Mouse (Mus musculus): ENCODE results near the gene Fermt2. TPM values are rescaled to one million over a fixed set of nuclear protein-coding genes. Genes with fewer than 3 reads are reported as not detected.

The Fermt2 gene
- polyA plus RNA-seq, 1 experiment from 2014 or later: 68.5 TPM

DNA sequence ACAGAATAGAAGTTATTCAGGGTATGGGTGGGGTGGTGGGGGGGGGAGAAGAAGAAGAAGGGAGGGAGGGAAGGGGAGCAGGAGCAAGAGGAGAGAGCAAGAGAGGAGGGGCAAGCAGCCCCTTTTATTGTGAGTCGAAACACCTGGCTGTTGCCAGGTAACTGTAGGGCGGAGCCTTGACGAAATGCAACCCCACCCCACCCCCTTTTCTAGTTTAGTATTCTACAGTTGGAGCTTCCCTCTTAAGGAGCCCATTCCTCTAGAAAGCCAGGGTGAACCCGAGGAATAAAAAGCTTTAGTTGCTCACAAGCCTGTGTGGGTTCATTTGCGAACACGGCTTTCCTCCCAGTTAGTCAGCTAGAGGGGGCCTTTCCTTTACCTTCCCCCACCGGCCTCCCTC lies 85.0 kb downstream of the Fermt2 start:
- H3K4me2 ChIP-seq (ENCODE audit: low read depth, low read length, severe bottlenecking): no peak overlapping the region
- H3K9me3 ChIP-seq (ENCODE audit: control insufficient read depth, low read length): no peaks in the 10 kb centered on the region
- no peaks in the 10 kb centered on the region for H3K4me1 ChIP-seq (replicated peaks; ENCODE audit: control insufficient read depth, insufficient read depth, low read length)
- no peaks in the 10 kb centered on the region for H3K36me3 ChIP-seq (ENCODE audit: control insufficient read depth, insufficient read depth, low read length)
- DNase-seq (ENCODE audit: low spot score) (no peak), ATAC-seq (replicated peaks; ENCODE audit: low FRiP score) (no peak)
- H3K4me3 ChIP-seq (ENCODE audit: low read depth, low read length): no peak overlapping the region
- no peaks in the 10 kb centered on the region for H3K27me3 ChIP-seq (ENCODE audit: control insufficient read depth, insufficient read depth, low read length)
- no peak overlapping the region for H3K9ac ChIP-seq (ENCODE audit: low read length)
- H3K27ac ChIP-seq (ENCODE audit: low read depth, low read length): no peak overlapping the region
- 56% methylated on average over 7 of the region's 7 CpGs for WGBS

DNA sequence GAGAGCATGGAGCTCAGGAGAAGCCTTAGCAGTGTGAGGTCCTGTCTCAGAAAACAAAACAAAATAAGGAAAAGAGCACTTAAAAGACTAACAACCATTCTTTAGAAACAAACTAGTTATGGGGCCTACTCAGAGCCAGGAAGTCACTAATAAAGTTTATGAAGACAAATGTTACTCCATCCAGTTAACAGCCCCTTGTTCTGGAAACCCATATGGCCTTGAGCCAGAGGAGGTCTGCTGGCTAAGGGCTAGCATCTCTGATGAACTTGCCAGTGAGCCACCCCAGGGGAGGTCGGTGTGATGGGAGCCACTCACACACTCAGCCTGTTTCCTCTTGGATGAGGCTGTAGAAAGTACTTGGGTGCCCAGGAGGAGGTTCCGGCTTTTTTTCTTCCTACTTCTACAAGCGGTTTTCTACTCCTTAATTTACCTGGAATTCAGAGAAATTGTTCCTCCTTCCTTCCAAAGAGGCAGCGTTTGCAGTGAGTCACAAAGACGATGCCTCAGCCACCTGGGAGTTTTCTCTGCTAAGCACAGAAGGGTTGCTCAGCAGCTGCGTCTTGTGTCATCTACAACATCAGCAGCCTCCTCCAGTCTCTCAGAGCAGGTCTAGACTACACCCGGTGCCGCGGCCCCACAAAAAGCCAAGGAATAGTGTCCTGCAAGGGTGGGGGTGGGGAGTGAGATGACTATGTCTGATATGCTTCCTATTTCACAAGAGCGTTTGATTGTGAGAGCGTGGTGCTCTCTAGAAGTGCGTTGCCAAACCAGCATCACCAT lies 86.9 kb downstream of the Fermt2 start:
- H3K4me1 ChIP-seq (replicated peaks; ENCODE audit: control insufficient read depth, insufficient read depth, low read length): no peaks in the 10 kb centered on the region
- 71% methylated on average over 12 of the region's 12 CpGs for WGBS

DNA sequence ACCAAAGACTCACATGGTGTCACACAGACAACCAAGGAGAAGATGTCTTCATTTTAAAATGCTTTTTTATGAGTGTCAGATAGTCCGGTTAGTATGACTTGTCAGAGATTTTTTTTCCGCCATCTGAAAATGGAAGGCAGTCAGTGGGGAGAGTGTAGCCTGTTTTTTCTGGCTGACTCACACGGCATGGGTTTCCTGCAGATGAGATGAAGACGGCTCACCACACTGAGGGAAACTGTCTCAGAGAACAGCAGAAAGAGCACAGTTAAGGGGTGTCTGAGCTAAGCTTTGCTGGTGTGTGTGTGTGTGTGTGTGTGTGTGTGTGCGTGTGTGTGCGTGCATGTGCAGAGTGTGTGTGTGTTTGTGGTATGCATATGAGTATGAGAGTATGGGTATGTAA lies 88.6 kb downstream of the Fermt2 start:
- Histone ChIP-seq H3K9ac (ENCODE audit: low read length) (no peak overlapping the region), H3K36me3 (ENCODE audit: control insufficient read depth, insufficient read depth, low read length) (no peaks in the 10 kb centered on the region), H3K27me3 (ENCODE audit: control insufficient read depth, insufficient read depth, low read length) (no peaks in the 10 kb centered on the region), H3K4me1 (replicated peaks; ENCODE audit: control insufficient read depth, insufficient read depth, low read length) (no peaks in the 10 kb centered on the region), H3K9me3 (ENCODE audit: control insufficient read depth, low read length) (no peaks in the 10 kb centered on the region), H3K4me2 (ENCODE audit: low read depth, low read length, severe bottlenecking) (no peak overlapping the region), H3K4me3 (ENCODE audit: low read depth, low read length) (no peak overlapping the region), H3K27ac (ENCODE audit: low read depth, low read length) (no peak overlapping the region)
- DNase-seq (ENCODE audit: low spot score) (no peak), ATAC-seq (replicated peaks; ENCODE audit: low FRiP score) (no peak)
- WGBS: 81% methylated on average over 6 of the region's 6 CpGs

More for the DNA sequence above, 86.9 kb downstream of the Fermt2 start:
- no peak overlapping the region for H3K4me3 ChIP-seq (ENCODE audit: low read depth, low read length)
- H3K27ac ChIP-seq (ENCODE audit: low read depth, low read length): no peak overlapping the region
- no peaks in the 10 kb centered on the region for H3K27me3 ChIP-seq (ENCODE audit: control insufficient read depth, insufficient read depth, low read length)
- H3K36me3 ChIP-seq (ENCODE audit: control insufficient read depth, insufficient read depth, low read length): no peaks in the 10 kb centered on the region
- ATAC-seq (replicated peaks; ENCODE audit: low FRiP score): no peak
- H3K9ac ChIP-seq (ENCODE audit: low read length): no peak overlapping the region
- H3K9me3 ChIP-seq (ENCODE audit: control insufficient read depth, low read length): no peaks in the 10 kb centered on the region
- DNase-seq (ENCODE audit: low spot score): no peak
- H3K4me2 ChIP-seq (ENCODE audit: low read depth, low read length, severe bottlenecking): no peak overlapping the region

DNA sequence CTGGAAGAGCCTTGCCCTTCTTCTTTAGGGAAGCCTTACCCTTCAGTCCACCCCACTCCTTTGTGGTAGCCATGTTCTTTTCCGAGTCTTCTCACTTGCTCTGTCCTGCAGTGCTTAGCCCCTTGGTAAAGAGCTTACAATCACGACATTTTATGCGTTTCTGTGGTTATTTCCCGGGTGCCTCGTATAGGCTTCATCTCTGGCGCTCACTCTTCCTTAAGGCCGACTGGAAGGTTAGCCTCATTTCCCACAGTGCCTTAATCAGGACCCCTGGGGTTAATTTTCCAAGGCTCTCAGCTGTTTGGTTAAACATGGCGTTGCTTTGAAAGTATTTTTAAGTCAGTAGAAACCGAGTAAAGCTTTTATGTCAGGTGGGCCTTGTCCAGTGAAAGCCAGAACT lies 90.5 kb downstream of the Fermt2 start:
- no peaks in the 10 kb centered on the region for H3K9me3 ChIP-seq (ENCODE audit: control insufficient read depth, low read length)
- DNase-seq (ENCODE audit: low spot score) (no peak), ATAC-seq (replicated peaks; ENCODE audit: low FRiP score) (no peak)
- H3K4me1 ChIP-seq (replicated peaks; ENCODE audit: control insufficient read depth, insufficient read depth, low read length): no peaks in the 10 kb centered on the region
- H3K4me3 ChIP-seq (ENCODE audit: low read depth, low read length): no peak overlapping the region
- no peaks in the 10 kb centered on the region for H3K36me3 ChIP-seq (ENCODE audit: control insufficient read depth, insufficient read depth, low read length)
- 81% methylated on average over 9 of the region's 9 CpGs for WGBS
- H3K27me3 ChIP-seq (ENCODE audit: control insufficient read depth, insufficient read depth, low read length): no peaks in the 10 kb centered on the region
- no peak overlapping the region for H3K9ac ChIP-seq (ENCODE audit: low read length)
- H3K4me2 ChIP-seq (ENCODE audit: low read depth, low read length, severe bottlenecking): no peak overlapping the region
- H3K27ac ChIP-seq (ENCODE audit: low read depth, low read length): no peak overlapping the region

DNA sequence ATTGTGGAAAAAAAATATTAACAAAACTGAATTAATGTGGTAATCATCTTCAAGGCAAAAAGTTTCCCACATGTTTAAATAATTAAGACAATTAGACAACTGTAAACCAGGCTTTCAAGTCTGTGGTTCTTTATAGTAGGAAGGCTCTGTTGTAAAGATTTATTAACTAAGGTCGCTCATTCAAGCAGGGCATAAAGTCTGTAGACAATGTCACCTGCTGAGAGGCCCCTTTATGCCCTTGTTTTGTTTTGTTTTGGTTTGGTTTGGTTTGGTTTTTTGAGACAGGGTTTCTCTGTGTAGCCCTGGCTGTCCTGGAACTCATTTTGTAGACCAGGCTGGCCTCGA lies 91.0 kb downstream of the Fermt2 start:
- Histone ChIP-seq H3K4me2 (ENCODE audit: low read depth, low read length, severe bottlenecking) (no peak overlapping the region), H3K9ac (ENCODE audit: low read length) (no peak overlapping the region), H3K27me3 (ENCODE audit: control insufficient read depth, insufficient read depth, low read length) (no peaks in the 10 kb centered on the region), H3K36me3 (ENCODE audit: control insufficient read depth, insufficient read depth, low read length) (no peaks in the 10 kb centered on the region), H3K27ac (ENCODE audit: low read depth, low read length) (no peak overlapping the region), H3K4me1 (replicated peaks; ENCODE audit: control insufficient read depth, insufficient read depth, low read length) (no peaks in the 10 kb centered on the region), H3K4me3 (ENCODE audit: low read depth, low read length) (no peak overlapping the region), H3K9me3 (ENCODE audit: control insufficient read depth, low read length) (no peaks in the 10 kb centered on the region)
- no peak for DNase-seq (ENCODE audit: low spot score)
- no peak for ATAC-seq (replicated peaks; ENCODE audit: low FRiP score)
- 75% methylated on average over 2 of the region's 2 CpGs for WGBS

DNA sequence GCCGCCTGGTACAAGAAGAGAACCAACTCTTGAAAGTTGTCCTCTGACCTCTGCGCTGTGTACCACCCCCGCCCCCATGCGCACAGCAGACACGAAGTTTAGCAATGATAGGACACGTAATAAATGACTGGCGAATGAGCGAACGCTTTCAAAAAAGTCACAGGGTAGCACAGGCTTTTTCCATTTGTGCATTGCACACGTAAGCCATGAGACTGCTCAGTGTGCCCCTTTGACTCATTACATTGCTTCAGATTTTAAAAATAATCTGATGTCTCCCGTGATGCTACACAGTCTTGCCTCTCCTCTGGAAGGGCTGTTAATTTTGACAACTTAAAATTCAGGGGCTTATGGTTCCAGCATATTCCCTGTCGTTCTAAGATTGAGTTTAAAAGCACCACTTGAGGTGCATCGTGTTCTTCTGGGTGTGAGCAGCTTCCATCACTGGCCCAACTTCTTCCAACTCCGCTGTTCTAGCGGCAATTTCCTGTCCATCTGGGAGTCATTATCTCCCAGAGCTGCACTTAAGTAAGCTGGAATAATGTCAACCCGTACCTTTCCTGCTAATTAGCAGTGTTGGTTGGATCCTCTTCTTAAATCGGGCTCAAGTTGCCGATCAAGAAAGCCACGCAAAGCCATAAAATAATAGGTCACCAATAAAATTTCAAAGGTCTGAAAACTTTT lies 91.5 kb downstream of the Fermt2 start:
- no peak overlapping the region for H3K27ac ChIP-seq (ENCODE audit: low read depth, low read length)
- H3K36me3 ChIP-seq (ENCODE audit: control insufficient read depth, insufficient read depth, low read length): no peaks in the 10 kb centered on the region
- no peak for DNase-seq (ENCODE audit: low spot score)
- no peak overlapping the region for H3K4me3 ChIP-seq (ENCODE audit: low read depth, low read length)
- no peaks in the 10 kb centered on the region for H3K9me3 ChIP-seq (ENCODE audit: control insufficient read depth, low read length)
- 81% methylated on average over 19 of the region's 19 CpGs for WGBS
- no peak overlapping the region for H3K4me2 ChIP-seq (ENCODE audit: low read depth, low read length, severe bottlenecking)
- H3K9ac ChIP-seq (ENCODE audit: low read length): no peak overlapping the region
- ATAC-seq (replicated peaks; ENCODE audit: low FRiP score): no peak
- no peaks in the 10 kb centered on the region for H3K27me3 ChIP-seq (ENCODE audit: control insufficient read depth, insufficient read depth, low read length)
- H3K4me1 ChIP-seq (replicated peaks; ENCODE audit: control insufficient read depth, insufficient read depth, low read length): no peaks in the 10 kb centered on the region

DNA sequence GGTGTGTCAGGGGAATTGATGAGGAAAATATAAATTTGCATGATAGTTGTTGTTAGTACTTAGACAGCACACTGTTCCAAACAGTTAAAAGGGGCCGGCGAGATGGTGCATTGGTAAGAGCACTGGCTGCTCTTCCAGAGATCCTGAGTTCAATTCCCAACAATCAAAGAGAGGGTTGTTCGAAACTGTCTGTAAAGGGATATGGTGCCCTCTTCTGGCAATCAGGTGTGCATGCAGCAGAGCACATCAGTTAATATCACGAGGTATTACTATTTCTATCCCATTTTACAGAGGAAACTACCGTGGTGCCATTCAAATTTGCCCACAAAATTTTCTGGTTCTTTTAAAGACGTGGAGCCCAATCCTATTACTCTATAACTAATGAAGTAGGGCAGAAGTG lies 95.7 kb downstream of the Fermt2 start:
- Histone ChIP-seq H3K27ac (ENCODE audit: low read depth, low read length) (no peak overlapping the region), H3K27me3 (ENCODE audit: control insufficient read depth, insufficient read depth, low read length) (no peaks in the 10 kb centered on the region), H3K9ac (ENCODE audit: low read length) (no peak overlapping the region), H3K4me2 (ENCODE audit: low read depth, low read length, severe bottlenecking) (no peak overlapping the region), H3K36me3 (ENCODE audit: control insufficient read depth, insufficient read depth, low read length) (no peaks in the 10 kb centered on the region), H3K9me3 (ENCODE audit: control insufficient read depth, low read length) (peaks cover 2% of the 10 kb centered on the region; the same call in 1 of the 2 replicates), H3K4me3 (ENCODE audit: low read depth, low read length) (no peak overlapping the region), H3K4me1 (replicated peaks; ENCODE audit: control insufficient read depth, insufficient read depth, low read length) (no peaks in the 10 kb centered on the region)
- ATAC-seq (replicated peaks; ENCODE audit: low FRiP score) (no peak), DNase-seq (ENCODE audit: low spot score) (no peak)
- WGBS: 69% methylated on average over 6 of the region's 6 CpGs

DNA sequence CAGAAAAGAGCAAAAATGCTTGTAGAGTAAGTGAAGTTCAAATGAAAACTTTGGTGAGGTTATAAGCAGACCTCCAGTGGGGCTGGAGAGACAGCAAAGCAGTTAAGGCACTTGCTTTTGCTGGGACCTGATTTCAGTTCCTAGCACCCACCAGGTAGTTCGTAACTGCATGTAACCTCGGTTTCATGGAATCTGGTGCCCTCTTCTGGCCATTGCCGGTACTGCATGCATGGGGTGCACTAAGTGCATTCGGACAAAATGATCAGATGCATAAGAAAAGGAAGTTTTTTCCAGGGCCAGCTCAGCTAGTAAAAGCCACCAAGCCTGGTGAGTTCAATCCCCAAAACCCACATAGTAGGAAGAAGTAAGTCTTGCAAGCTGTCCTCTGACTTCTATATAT lies 97.9 kb downstream of the Fermt2 start:
- H3K27ac ChIP-seq (ENCODE audit: low read depth, low read length): no peak overlapping the region
- DNase-seq (ENCODE audit: low spot score) (no peak), ATAC-seq (replicated peaks; ENCODE audit: low FRiP score) (no peak)
- 69% methylated on average over 4 of the region's 4 CpGs for WGBS
- no peaks in the 10 kb centered on the region for H3K36me3 ChIP-seq (ENCODE audit: control insufficient read depth, insufficient read depth, low read length)
- H3K9ac ChIP-seq (ENCODE audit: low read length): no peak overlapping the region
- no peaks in the 10 kb centered on the region for H3K27me3 ChIP-seq (ENCODE audit: control insufficient read depth, insufficient read depth, low read length)
- no peak overlapping the region for H3K4me3 ChIP-seq (ENCODE audit: low read depth, low read length)
- no peaks in the 10 kb centered on the region for H3K4me1 ChIP-seq (replicated peaks; ENCODE audit: control insufficient read depth, insufficient read depth, low read length)
- H3K9me3 ChIP-seq (ENCODE audit: control insufficient read depth, low read length): peaks cover 2% of the 10 kb centered on the region; the same call in 1 of the 2 replicates
- no peak overlapping the region for H3K4me2 ChIP-seq (ENCODE audit: low read depth, low read length, severe bottlenecking)

All from forebrain, embryonic 11.5 days (tissue).